Mouse (Mus musculus) lung, adult 2 months (tissue): ENCODE measurements around the gene Stag2.

Experiments
- CTCF ChIP-seq: fragments of 200-500 bp; IDR thresholded peaks from 2 replicates; pipeline ENCODE4 v1.5.1; 2011; ENCODE audit warnings: mild to moderate bottlenecking, low read length, control low read depth; ENCODE audit not compliant: insufficient read depth
- POLR2A ChIP-seq: fragments of 200-500 bp; IDR thresholded peaks from 2 replicates; pipeline ENCODE4 v1.6.1; 2011; ENCODE audit warnings: low read depth, mild to moderate bottlenecking, control low read depth, low read length, borderline replicate concordance; ENCODE audit errors: extremely low read depth

GRCm38 (mm10) chrX:42320424-42320823 lies 171.3 kb downstream of the Stag2 start:
- TF ChIP-seq POLR2A (no peak), CTCF (no peak)
